Mouse (Mus musculus): ENCODE measurements at regions not wholly inside any gene's neighbourhood (a gene's known extent, or its start where the extent isn't known, plus 50 kb on each side); places are given as distances from the start of the nearest gene placed in this dataset.

DNA sequence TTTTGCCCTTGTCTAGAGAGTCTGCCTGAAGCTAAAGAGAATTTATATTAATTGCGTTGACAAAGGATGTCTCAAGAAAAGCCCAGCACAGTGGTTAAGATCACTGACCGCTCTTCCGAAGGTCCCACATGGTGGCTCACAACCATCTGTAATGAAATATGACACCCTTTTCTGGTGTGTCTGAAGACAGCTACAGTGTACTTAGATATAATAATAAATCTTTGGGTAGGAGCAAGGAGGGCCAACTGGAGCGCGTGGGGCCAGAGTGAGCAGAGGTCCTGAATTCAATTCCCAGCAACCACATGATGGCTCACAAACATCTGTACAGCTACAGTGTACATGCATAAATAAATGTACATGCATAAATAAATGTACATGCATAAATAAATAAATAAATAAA lies 176.1 kb downstream of the Rab11fip4 start:
- intact Hi-C loops (cut with DNase I) = no loop called here
- DNase-seq = no peak

- intact Hi-C loops (cut with DNase I) = no loop called here
- DNase-seq = no peak
Observed at GRCm38 (mm10) chr11:79766036-79766435, 175.0 kb downstream of the Rab11fip4 start.

GRCm38 (mm10) chr11:79765396-79765795 lies 174.4 kb downstream of the Rab11fip4 start:
- DNase-seq = no peak
- intact Hi-C loops (cut with DNase I) = no loop called here

DNA sequence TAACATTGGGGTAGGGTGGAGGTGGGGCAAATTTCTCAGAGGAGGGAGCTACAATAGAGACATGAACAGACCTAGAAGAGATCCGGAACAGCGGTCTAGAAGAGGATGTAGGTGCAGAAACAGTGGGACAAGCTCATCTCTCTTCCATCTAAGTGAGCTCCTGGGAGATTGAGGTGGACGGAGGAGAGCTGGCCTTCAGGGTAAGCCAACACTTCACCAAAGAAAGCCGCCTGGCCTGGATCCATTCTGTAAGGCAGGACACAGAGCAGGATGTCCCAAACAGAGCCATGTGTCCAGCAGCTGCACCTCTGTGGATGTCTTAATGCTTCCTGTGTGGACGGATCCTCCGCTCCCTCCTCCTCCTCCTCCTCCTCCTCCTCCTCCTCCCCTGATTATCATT lies 173.0 kb downstream of the Rab11fip4 start:
- intact Hi-C loops (cut with DNase I) = no loop called here
- DNase-seq = no peak

- no peak for DNase-seq
- intact Hi-C loops (cut with DNase I) = no loop called here
Observed at GRCm38 (mm10) chr11:79762654-79763053, 171.6 kb downstream of the Rab11fip4 start.

GRCm38 (mm10) chr11:79762027-79762426 lies 171.0 kb downstream of the Rab11fip4 start:
- DNase-seq = no peak
- intact Hi-C loops (cut with DNase I) = no loop called here

- intact Hi-C loops (cut with DNase I) = no loop called here
Observed at GRCm38 (mm10) chr11:79760533-79760932, 169.5 kb downstream of the Rab11fip4 start.

GRCm38 (mm10) chr11:79758281-79758680 lies 167.3 kb downstream of the Rab11fip4 start:
- intact Hi-C loops (cut with DNase I) = no loop called here
- no peak for DNase-seq

More at GRCm38 (mm10) chr11:79760533-79760932, 169.5 kb downstream of the Rab11fip4 start:
- no peak for DNase-seq

DNA sequence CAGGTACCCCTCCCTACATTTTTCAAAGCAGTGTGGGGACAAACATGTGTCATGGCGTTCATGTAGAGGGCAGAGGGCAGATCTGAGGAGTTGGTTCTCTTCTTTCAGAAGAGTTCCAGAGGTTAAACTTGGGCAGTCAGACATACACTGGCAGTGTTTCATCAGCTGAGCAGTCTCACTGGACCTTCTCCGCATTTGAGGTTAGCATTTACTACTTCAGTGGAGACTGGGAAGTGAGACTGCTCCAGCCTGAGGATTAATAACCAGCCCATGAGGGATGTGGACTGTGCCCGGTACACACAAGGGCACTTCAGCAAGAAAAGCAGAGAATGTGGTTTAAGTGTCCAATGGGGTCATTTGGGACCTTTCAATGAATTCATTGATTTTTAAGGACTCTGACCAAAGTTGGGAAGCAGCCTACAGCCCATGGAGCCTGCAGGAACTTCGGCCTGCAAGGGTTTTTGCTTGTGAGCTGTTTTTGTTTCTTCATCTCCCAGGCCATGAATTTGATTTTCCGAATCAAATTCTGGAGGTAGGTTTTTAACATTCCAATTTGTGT lies 166.6 kb downstream of the Rab11fip4 start:
- intact Hi-C loops (cut with DNase I) = no loop called here
- DNase-seq = no peak

DNA sequence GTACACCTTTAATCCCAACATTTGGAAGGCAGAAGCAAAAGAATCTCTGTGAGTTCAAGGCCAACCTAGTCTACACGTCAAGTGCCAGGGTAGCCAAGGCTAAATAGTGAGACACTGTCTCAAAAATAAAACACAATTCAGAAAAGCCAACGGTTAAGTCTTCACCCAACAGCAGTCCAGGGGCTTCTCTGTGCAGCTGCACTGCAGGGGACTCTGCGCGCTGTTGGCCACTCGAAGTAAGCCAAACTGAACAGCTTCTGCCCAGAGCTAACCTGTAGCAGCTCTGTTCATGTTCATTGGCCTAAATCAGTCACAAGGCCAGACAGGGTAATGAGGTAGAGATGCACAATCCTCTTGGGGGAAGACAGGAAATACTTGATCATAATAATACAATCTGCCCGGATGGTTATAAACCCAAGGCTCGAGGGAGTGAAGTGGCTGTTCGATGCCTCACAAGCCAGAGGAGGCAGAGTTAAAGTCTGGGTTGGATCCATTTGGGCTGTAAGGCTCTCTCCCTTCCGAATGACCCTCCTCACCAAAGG lies 165.4 kb downstream of the Rab11fip4 start:
- intact Hi-C loops (cut with DNase I) = no loop called here
- no peak for DNase-seq

GRCm38 (mm10) chr11:79753491-79753890 lies 162.5 kb downstream of the Rab11fip4 start:
- intact Hi-C loops (cut with DNase I) = no loop called here

DNA sequence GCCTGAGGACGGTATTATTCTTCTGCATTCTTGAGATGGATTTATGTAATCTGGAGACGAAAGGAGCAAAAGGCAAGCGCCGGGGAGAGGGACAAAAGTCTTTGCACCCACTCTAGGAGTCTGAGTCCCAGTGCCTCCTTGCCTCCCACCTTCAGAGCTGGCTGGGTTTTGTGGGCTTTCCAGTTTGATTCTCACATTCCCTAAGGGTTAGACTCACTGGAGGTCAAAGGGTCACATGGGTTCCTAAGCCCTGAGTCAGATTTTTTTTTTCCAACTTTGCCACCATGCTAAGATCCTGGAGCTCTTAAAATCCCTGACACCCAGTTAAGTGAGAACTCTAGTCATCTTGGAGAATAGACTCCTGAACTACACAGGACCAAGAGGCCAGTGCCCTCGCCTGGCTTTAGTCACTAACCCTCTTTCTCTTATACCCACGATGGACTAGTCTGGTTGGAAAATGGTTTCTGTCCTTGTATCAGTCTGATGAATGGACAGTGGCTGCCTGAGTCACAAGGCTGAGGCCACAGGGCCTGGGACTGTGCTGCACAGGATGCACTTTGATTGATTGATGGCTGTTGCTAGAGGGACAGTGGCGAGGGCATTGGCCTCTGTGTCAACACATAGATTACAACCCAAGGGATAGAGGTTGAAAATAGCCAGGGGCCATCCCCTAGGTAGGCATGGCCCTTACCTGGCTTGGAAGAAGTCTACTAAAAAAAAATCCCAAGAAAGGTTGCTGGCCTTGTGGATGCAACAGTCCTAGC lies 161.9 kb downstream of the Rab11fip4 start:
- intact Hi-C loops (cut with DNase I) = no loop called here

More at GRCm38 (mm10) chr11:79753491-79753890, 162.5 kb downstream of the Rab11fip4 start:
- no peak for DNase-seq

GRCm38 (mm10) chr11:79751751-79752716 lies 161.0 kb downstream of the Rab11fip4 start:
- no peak for DNase-seq
- intact Hi-C loops (cut with DNase I) = no loop called here

More for the DNA sequence above, 161.9 kb downstream of the Rab11fip4 start:
- DNase-seq = no peak

GRCm38 (mm10) chr11:79750943-79751342 lies 159.9 kb downstream of the Rab11fip4 start:
- no peak for DNase-seq
- intact Hi-C loops (cut with DNase I) = no loop called here

- no peak for DNase-seq
- intact Hi-C loops (cut with DNase I) = no loop called here
Observed at GRCm38 (mm10) chr11:79749755-79750434, 158.9 kb downstream of the Rab11fip4 start.

- intact Hi-C loops (cut with DNase I) = no loop called here
- DNase-seq = no peak
Observed at GRCm38 (mm10) chr11:79749141-79749540, 158.1 kb downstream of the Rab11fip4 start.

GRCm38 (mm10) chr11:79748606-79749125 lies 157.7 kb downstream of the Rab11fip4 start:
- intact Hi-C loops (cut with DNase I) = no loop called here
- DNase-seq = no peak

GRCm38 (mm10) chr11:79747801-79748200 lies 156.8 kb downstream of the Rab11fip4 start:
- intact Hi-C loops (cut with DNase I) = no loop called here
- DNase-seq = no peak
